Mouse (Mus musculus) midbrain, embryonic 13.5 days (tissue): ENCODE data around the gene Slc39a3. TPM values are rescaled to one million over a fixed set of nuclear protein-coding genes. Genes with fewer than 3 reads are reported as not detected.
A peak's percentile ranks its signal among the peaks of the same experiment; 100 is the strongest.
"Not testable (repeated sequence)": the region's sequence is repeated elsewhere in the genome, so short reads cannot be mapped to it uniquely, and the experiment has no call there.

ENCODE experiments used
- ATAC-seq: fragments of 200-750 bp; cut with Nextera tagmentation; 2 replicates; pipeline ENCODE4 v1.8.0; 2017; ENCODE audit warnings: mild to moderate bottlenecking, moderate TSS enrichment, moderate library complexity
- H3K27ac ChIP-seq: fragments of 300-500 bp; sonication (generic); 2 replicates; pipeline ENCODE4 v1.5.1; 2015; ENCODE audit warnings: inconsistent platforms, mild to moderate bottlenecking, moderate library complexity
- H3K27me3 ChIP-seq: fragments of 300-500 bp; sonication (generic); 2 replicates; pipeline ENCODE4 v1.6.1; 2015; ENCODE audit warnings: mild to moderate bottlenecking, inconsistent platforms
- H3K36me3 ChIP-seq: fragments of 300-500 bp; sonication (generic); 2 replicates; pipeline ENCODE4 v1.6.1; 2015; ENCODE audit warnings: mild to moderate bottlenecking, inconsistent platforms
- H3K4me1 ChIP-seq: fragments of 300-500 bp; sonication (generic); replicated peaks from 2 replicates; pipeline ENCODE4 v1.6.1; 2015; ENCODE audit warnings: inconsistent platforms
- H3K4me2 ChIP-seq: fragments of 300-500 bp; sonication (generic); replicated peaks from 2 replicates; pipeline ENCODE4 v1.6.1; 2015; ENCODE audit warnings: moderate library complexity, mild to moderate bottlenecking, inconsistent platforms
- H3K4me3 ChIP-seq: fragments of 300-500 bp; sonication (generic); replicated peaks from 2 replicates; pipeline ENCODE4 v1.5.1; 2015; ENCODE audit warnings: mild to moderate bottlenecking, inconsistent platforms
- H3K9ac ChIP-seq: fragments of 300-500 bp; sonication (generic); replicated peaks from 2 replicates; pipeline ENCODE4 v1.6.1; 2015; ENCODE audit warnings: mild to moderate bottlenecking, inconsistent platforms
- H3K9me3 ChIP-seq: fragments of 300-500 bp; sonication (generic); 2 replicates; pipeline ENCODE4 v1.6.1; 2016; ENCODE audit warnings: mild to moderate bottlenecking, inconsistent platforms
- WGBS: fragments of 180-500 bp; shearing (Covaris S2); methylation state at CpG from one replicate; pipeline ENCODE4 v1.1.7; 2015; 5-methylcytosine and 5-hydroxymethylcytosine counted together
- polyA plus RNA-seq: library from polyadenylated mRNA; unstranded; fragments of >200 nt; fragmentation: Nextera tagmentation; extraction: Ambion mirVana; gene quantifications from 2 replicates; pipeline ENCODE4 v1.2.1, GENCODE M21; 2015

Slc39a3 gene
- 43.5 and 45.7 TPM in 2 replicates for polyA plus RNA-seq

DNA sequence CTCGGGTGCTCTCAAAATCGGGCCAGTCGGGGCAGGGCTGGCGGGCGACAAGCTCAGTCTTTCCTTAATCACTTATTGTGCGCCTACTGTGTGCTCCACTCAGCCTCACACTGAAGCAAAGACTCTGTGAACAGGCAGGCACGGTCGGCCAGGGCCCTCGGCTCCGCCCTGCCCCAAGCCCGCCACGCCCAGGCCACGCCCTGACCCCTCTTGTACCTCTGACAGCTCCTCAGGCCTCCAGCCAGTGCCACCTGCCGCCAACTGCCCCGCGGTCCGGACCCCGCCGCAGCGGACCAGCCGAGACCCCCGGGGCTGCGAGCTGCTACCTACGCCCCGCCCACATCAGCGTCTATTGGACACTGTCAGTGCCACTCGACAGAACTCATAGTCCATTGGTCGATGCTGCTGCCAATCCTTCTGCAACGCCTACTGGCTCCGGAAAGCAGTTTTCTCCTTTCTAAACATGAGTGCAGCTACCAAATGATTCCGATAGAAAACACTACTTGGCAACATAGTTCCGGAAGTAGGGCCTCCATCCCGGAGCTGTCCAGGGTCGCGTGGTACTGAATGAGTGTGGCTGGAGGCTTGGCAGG lies at the start of gene Slc39a3:
Gene Slc39a3 (minus strand): TSS at position 439 of the 593 bp plus-strand sequence.
- peaks cover 29% of the 10 kb centered on the region for H3K4me1 ChIP-seq
- no peaks in the 10 kb centered on the region for H3K9me3 ChIP-seq
- H3K4me2 ChIP-seq: peak within 1 kb of the TSS; percentile 72
- no peaks in the 10 kb centered on the region for H3K27me3 ChIP-seq
- H3K4me3 ChIP-seq: peak within 1 kb of the TSS; percentile 84
- ATAC-seq: peak; percentile 98
- H3K36me3 ChIP-seq: peaks cover 20% of the 10 kb centered on the region
- peak within 1 kb of the TSS; percentile 74 for H3K27ac ChIP-seq
- WGBS: under 1% methylated on average over 35 of the region's 35 CpGs
- H3K9ac ChIP-seq: peak within 1 kb of the TSS; percentile 87

GRCm38 (mm10) chr10:81087021-81087420 lies 49.8 kb upstream of the Slc39a3 start:
- no peak for ATAC-seq

DNA sequence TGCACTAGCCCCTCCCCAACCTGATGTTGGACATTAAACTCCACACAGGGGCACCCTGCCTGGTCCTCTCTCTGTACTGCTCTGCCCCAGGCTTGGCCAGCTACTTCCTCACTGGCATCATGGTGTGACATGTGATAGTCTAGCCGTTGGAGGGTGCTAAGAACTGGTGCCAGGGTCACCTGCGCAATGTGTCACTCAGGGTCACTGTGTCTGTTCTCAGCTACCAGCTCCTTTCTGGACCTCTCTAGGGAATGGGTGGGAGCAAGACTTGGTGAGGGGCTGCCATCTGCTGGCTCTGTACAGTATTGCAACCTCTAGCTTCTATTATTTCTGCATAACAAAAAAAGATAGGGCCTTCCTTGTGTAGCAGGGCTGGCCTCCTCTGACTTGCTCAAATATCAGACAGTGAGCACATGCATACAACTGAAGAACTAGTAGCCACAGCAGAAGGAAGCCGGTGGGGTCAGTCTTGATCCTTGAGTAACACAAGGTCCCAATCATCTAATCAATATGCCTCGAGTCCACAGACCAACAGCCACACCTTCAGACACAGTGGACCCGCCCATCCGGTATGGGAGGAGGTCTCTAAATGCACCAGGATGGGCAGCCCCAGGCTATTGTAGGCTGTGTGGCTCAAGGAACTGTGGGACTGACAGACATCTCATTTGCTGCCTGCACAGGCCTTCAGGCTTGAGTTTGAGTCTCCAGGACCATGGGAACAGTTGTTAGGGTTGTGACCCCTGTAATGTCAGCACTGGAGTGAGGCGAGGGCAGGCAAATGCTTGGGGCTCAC lies 45.1 kb upstream of the Slc39a3 start:
- no peak overlapping the region for H3K4me2 ChIP-seq
- H3K27ac ChIP-seq: no peak overlapping the region
- no peaks in the 10 kb centered on the region for H3K4me1 ChIP-seq
- peak; percentile 71 for ATAC-seq
- H3K36me3 ChIP-seq: peaks cover 59% of the 10 kb centered on the region
- H3K4me3 ChIP-seq: no peak overlapping the region
- no peaks in the 10 kb centered on the region for H3K9me3 ChIP-seq
- no peak overlapping the region for H3K9ac ChIP-seq
- 84% methylated on average over 7 of the region's 7 CpGs for WGBS
- no peaks in the 10 kb centered on the region for H3K27me3 ChIP-seq

More at GRCm38 (mm10) chr10:81087021-81087420, 49.8 kb upstream of the Slc39a3 start:
- H3K36me3 ChIP-seq: peaks cover 12% of the 10 kb centered on the region
- H3K9me3 ChIP-seq: no peaks in the 10 kb centered on the region
- H3K4me1 ChIP-seq: peaks cover 8% of the 10 kb centered on the region; the same call in 1 of the 2 replicates
- no peak overlapping the region for H3K4me3 ChIP-seq
- no peak overlapping the region for H3K27ac ChIP-seq
- H3K27me3 ChIP-seq: no peaks in the 10 kb centered on the region
- H3K9ac ChIP-seq: no peak overlapping the region
- no peak overlapping the region for H3K4me2 ChIP-seq
- WGBS: 43% methylated on average over 2 of the region's 2 CpGs

DNA sequence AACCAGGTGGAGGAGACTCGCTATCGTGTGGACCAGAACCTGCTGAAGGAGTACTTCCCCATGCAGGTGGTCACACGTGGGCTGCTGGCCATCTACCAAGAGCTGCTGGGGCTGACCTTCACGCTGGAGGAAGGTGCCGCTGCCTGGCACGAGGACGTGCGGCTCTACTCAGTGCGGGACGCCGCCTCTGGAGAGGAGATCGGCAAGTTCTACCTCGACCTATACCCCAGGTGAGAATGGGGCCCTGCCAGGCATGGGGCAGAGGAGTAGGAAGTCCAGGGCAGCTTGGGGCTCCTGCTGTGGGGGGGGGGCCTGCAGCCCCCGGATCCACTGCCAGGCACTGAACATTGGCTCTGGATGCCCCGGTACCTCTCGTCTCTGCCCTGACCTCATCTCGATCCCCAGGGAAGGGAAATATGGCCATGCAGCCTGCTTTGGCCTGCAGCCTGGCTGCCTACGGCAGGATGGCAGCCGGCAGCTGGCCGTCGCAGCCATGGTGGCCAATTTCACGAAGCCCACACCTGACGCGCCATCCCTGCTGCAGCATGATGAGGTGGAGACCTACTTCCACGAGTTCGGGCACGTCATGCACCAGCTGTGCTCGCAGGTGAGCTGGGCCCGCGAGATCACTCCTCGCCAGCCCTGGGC lies 42.9 kb upstream of the Slc39a3 start:
- no peak for ATAC-seq
- 97% methylated on average over 31 of the region's 31 CpGs for WGBS
- H3K4me2 ChIP-seq: no peak overlapping the region

DNA sequence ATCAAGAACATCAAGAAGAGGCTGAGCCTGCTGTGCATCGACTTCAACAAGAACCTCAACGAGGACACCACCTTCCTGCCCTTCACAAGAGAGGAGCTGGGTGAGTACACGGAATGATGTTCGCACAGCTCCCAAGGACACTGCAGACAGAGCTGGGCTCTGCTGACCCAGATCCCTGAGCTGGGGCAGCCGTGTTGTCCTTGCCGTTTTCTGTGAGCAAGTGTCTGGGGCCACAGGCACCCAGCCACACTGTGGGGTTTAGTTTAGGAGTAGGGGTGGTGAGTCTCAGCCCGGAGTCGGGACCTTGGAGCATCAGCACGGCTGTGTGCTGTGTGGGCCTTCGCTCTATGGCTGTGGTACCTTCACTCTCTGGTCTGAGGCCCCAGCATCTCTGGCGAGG lies 40.7 kb upstream of the Slc39a3 start:
- no peak for ATAC-seq
- no peak overlapping the region for H3K4me2 ChIP-seq
- H3K9ac ChIP-seq: no peak overlapping the region
- H3K27me3 ChIP-seq: no peaks in the 10 kb centered on the region
- no peak overlapping the region for H3K4me3 ChIP-seq
- WGBS: 93% methylated on average over 11 of the region's 11 CpGs
- no peaks in the 10 kb centered on the region for H3K4me1 ChIP-seq
- H3K9me3 ChIP-seq: no peaks in the 10 kb centered on the region
- no peak overlapping the region for H3K27ac ChIP-seq
- peaks cover 99% of the 10 kb centered on the region for H3K36me3 ChIP-seq

More for the DNA sequence above, 42.9 kb upstream of the Slc39a3 start:
- Histone ChIP-seq H3K9ac (no peak overlapping the region), H3K27me3 (no peaks in the 10 kb centered on the region), H3K27ac (no peak overlapping the region), H3K36me3 (peaks cover 81% of the 10 kb centered on the region), H3K4me3 (no peak overlapping the region), H3K4me1 (no peaks in the 10 kb centered on the region), H3K9me3 (no peaks in the 10 kb centered on the region)

- Histone ChIP-seq H3K27ac (no peak overlapping the region), H3K9ac (no peak overlapping the region), H3K9me3 (no peaks in the 10 kb centered on the region), H3K4me3 (no peak overlapping the region), H3K27me3 (no peaks in the 10 kb centered on the region), H3K4me2 (no peak overlapping the region), H3K36me3 (peaks cover 89% of the 10 kb centered on the region), H3K4me1 (peaks cover 9% of the 10 kb centered on the region)
- ATAC-seq: no peak
- 97% methylated on average over 1 of the region's 1 CpGs for WGBS
These were observed 39.1 kb upstream of the Slc39a3 start for GRCm38 (mm10) chr10:81076356-81076755.

DNA sequence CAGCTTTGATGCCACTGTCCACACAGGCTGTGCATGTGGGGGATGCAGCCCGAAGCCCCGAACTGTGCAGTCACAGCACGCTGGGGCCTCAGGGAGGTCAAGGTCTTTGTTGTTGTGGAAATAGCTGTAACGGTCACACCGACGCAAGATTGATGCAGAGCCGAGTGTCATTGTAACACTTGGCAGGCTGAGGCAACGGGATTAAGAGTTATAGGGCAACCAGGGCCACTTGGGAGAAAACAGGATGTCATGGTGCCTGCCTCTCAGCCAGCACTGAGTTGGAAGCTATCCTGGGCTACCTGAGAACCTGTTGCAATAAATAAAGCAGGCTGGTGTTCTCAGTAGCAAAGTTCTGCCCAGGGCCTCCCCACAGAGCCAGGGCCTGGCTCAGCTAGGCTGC lies 38.5 kb upstream of the Slc39a3 start:
- Histone ChIP-seq H3K4me2 (no peak overlapping the region), H3K27me3 (no peaks in the 10 kb centered on the region), H3K36me3 (peaks cover 83% of the 10 kb centered on the region), H3K9me3 (no peaks in the 10 kb centered on the region), H3K4me3 (no peak overlapping the region), H3K4me1 (peaks cover 15% of the 10 kb centered on the region), H3K27ac (no peak overlapping the region), H3K9ac (no peak overlapping the region)
- 74% methylated on average over 8 of the region's 8 CpGs for WGBS
- no peak for ATAC-seq

- no peak overlapping the region for H3K4me2 ChIP-seq
- H3K4me1 ChIP-seq: peaks cover 28% of the 10 kb centered on the region
- H3K9me3 ChIP-seq: no peaks in the 10 kb centered on the region
- no peak for ATAC-seq
- no peak overlapping the region for H3K4me3 ChIP-seq
- peaks cover 60% of the 10 kb centered on the region for H3K36me3 ChIP-seq
- 66% methylated on average over 7 of the region's 7 CpGs for WGBS
- H3K27me3 ChIP-seq: no peaks in the 10 kb centered on the region
- H3K27ac ChIP-seq: no peak overlapping the region
- H3K9ac ChIP-seq: no peak overlapping the region
These were observed 36.2 kb upstream of the Slc39a3 start for GRCm38 (mm10) chr10:81073464-81073863.

- H3K4me3 ChIP-seq: no peak overlapping the region
- WGBS: 95% methylated on average over 8 of the region's 8 CpGs
- H3K27me3 ChIP-seq: no peaks in the 10 kb centered on the region
- H3K4me1 ChIP-seq: peaks cover 28% of the 10 kb centered on the region
- no peak for ATAC-seq
- H3K27ac ChIP-seq: no peak overlapping the region
- H3K9me3 ChIP-seq: no peaks in the 10 kb centered on the region
- no peak overlapping the region for H3K9ac ChIP-seq
- no peak overlapping the region for H3K4me2 ChIP-seq
- peaks cover 48% of the 10 kb centered on the region for H3K36me3 ChIP-seq
These were observed 35.1 kb upstream of the Slc39a3 start for GRCm38 (mm10) chr10:81072290-81072689.

GRCm38 (mm10) chr10:81069836-81070235 lies 32.6 kb upstream of the Slc39a3 start, which contains the start of gene Thop1:
TSS of gene Thop1 (plus strand) at chr10:81070035.
- 0% methylated on average over 35 of the region's 35 CpGs for WGBS
- H3K4me3 ChIP-seq: peak within 1 kb of the TSS; percentile 77
- H3K36me3 ChIP-seq: peaks cover 24% of the 10 kb centered on the region
- H3K27me3 ChIP-seq: no peaks in the 10 kb centered on the region
- H3K4me1 ChIP-seq: peaks cover 28% of the 10 kb centered on the region
- peak within 1 kb of the TSS; percentile 88 for H3K9ac ChIP-seq
- no peaks in the 10 kb centered on the region for H3K9me3 ChIP-seq
- H3K27ac ChIP-seq: peak within 1 kb of the TSS; percentile 71
- H3K4me2 ChIP-seq: peak within 1 kb of the TSS; percentile 71
- peak; percentile 95 for ATAC-seq

DNA sequence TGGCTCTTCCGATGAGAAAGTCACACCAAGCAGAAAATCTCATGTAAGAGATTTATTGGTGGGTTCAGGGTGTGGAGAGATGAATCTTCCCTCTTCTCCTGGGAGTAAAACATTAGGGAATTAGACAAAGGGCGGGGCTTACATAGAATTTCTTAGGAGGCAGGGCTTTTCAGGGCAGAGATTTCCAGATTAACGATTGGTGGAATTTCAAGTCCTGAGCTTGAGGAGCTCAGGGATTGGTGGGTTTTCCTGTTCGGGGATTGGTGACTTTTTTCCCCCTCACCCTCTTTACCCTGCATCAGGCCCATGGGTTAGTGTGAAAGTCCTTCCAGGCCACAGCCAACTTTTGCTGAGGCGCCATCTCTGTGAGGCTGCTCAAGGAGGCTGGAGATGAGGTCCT lies 31.5 kb upstream of the Slc39a3 start:
- H3K36me3 ChIP-seq: peaks cover 13% of the 10 kb centered on the region
- peak overlapping the region; percentile 49 for H3K9ac ChIP-seq
- peaks cover 28% of the 10 kb centered on the region for H3K4me1 ChIP-seq
- no peak overlapping the region for H3K4me2 ChIP-seq
- no peak overlapping the region for H3K4me3 ChIP-seq
- no peak overlapping the region for H3K27ac ChIP-seq
- 76% methylated on average over 5 of the region's 5 CpGs for WGBS
- H3K9me3 ChIP-seq: no peaks in the 10 kb centered on the region
- ATAC-seq: no peak
- no peaks in the 10 kb centered on the region for H3K27me3 ChIP-seq

- WGBS: 88% methylated on average over 8 of the region's 8 CpGs
- H3K4me3 ChIP-seq, H3K27me3 ChIP-seq, H3K9me3 ChIP-seq, H3K4me1 ChIP-seq, H3K9ac ChIP-seq, H3K36me3 ChIP-seq, H3K27ac ChIP-seq, ATAC-seq, H3K4me2 ChIP-seq: not testable (repeated sequence)
These were observed 27.3 kb upstream of the Slc39a3 start for GRCm38 (mm10) chr10:81064519-81064918.
